Mouse (Mus musculus) liver, adult 2 months (tissue): Measurements from ENCODE around the gene Dysf.

ENCODE experiments used
- CTCF ChIP-seq: fragments of 200-500 bp; IDR thresholded peaks from 2 replicates; pipeline ENCODE4 v1.5.1; 2011; ENCODE audit warnings: low read depth, low read length, control low read depth
- POLR2A ChIP-seq: fragments of 200-500 bp; IDR thresholded peaks from 2 replicates; pipeline ENCODE4 v1.6.1; 2011; ENCODE audit warnings: low read length, control low read depth; ENCODE audit not compliant: insufficient read depth; ENCODE audit errors: extremely low read depth

- TF ChIP-seq POLR2A: no peak
- no peak for TF ChIP-seq CTCF
Observed at GRCm38 (mm10) chr6:84181452-84181851, 173.1 kb downstream of the Dysf start.
